In genomic region chr4:155190275-155190674, GRCm38 (mm10) we compare ENCODE assay signal across 10 mouse cellular contexts. TPM values are rescaled to one million over a fixed set of nuclear protein-coding genes. Genes with fewer than 3 reads are reported as not detected.
DNase-seq lines count a peak whose midpoint lies in the region; ATAC-seq and TF ChIP-seq lines count a peak whose summit lies in the region.
"Had no signal": no experiment of that assay in that cellular context is flagged by ENCODE, and none has a peak within 500 bp of the region (broad histone marks: within the 10 kb centered on the region; RNA-seq: fewer than 3 reads in every experiment).

No protein-coding gene starts in this region.

- WGBS in heart, embryonic 12.5 days: 36% methylated on average over 7 of the region's 7 CpGs
- WGBS in lung, postnatal 0 days: 50% methylated on average over 7 of the region's 7 CpGs
- WGBS in forebrain, embryonic 13.5 days: 46% methylated on average over 7 of the region's 7 CpGs
- WGBS in stomach, embryonic 16.5 days: 40% methylated on average over 7 of the region's 7 CpGs

- H3K4me3 ChIP-seq in heart, embryonic 12.5 days: no peak overlapping the region
- no peak overlapping the region for H3K4me3 ChIP-seq in lung, postnatal 0 days (ENCODE audit: low read depth, low read length)
- no peak overlapping the region for H3K4me3 ChIP-seq in forebrain, embryonic 13.5 days
- H3K4me3 ChIP-seq in stomach, embryonic 16.5 days (replicated peaks; ENCODE audit: low read length): no peak overlapping the region
- H3K4me3 ChIP-seq: hindbrain, embryonic 15.5 days had no signal

- no peak for TF ChIP-seq CTCF in lung, postnatal 0 days (IDR thresholded peaks at IDR 0.05)

- H3K9me3 ChIP-seq in heart, embryonic 12.5 days (replicated peaks): no peaks in the 10 kb centered on the region
- H3K9me3 ChIP-seq in lung, postnatal 0 days (ENCODE audit: low read length): no peaks in the 10 kb centered on the region
- H3K9me3 ChIP-seq in forebrain, embryonic 13.5 days (replicated peaks): no peaks in the 10 kb centered on the region
- no peaks in the 10 kb centered on the region for H3K9me3 ChIP-seq in stomach, embryonic 16.5 days (replicated peaks; ENCODE audit: control insufficient read depth, low read length)
- H3K9me3 ChIP-seq: hindbrain, embryonic 15.5 days had no signal

- no peak overlapping the region for H3K9ac ChIP-seq in heart, embryonic 12.5 days
- no peak overlapping the region for H3K9ac ChIP-seq in lung, postnatal 0 days (replicated peaks; ENCODE audit: low read depth)
- peak overlapping the region; percentile 26; the same call in 1 of the 2 replicates for H3K9ac ChIP-seq in forebrain, embryonic 13.5 days
- 0 out of 2 replicates have a peak overlapping the region, but pooled peaks have one; percentile 34 for H3K9ac ChIP-seq in stomach, embryonic 16.5 days (ENCODE audit: low read length)
- H3K9ac ChIP-seq: hindbrain, embryonic 15.5 days had no signal

- peaks cover 90% of the 10 kb centered on the region for H3K4me1 ChIP-seq in heart, embryonic 12.5 days (replicated peaks)
- peaks cover 59% of the 10 kb centered on the region for H3K4me1 ChIP-seq in lung, postnatal 0 days (ENCODE audit: insufficient read depth, low read depth, low read length)
- H3K4me1 ChIP-seq in forebrain, embryonic 13.5 days: peaks cover 69% of the 10 kb centered on the region
- peaks cover 62% of the 10 kb centered on the region for H3K4me1 ChIP-seq in stomach, embryonic 16.5 days (ENCODE audit: control insufficient read depth, insufficient read depth, low read length)

- H3K36me3 ChIP-seq in heart, embryonic 12.5 days: no peaks in the 10 kb centered on the region; the same call in 1 of the 2 replicates
- H3K36me3 ChIP-seq in lung, postnatal 0 days (ENCODE audit: insufficient read depth, low read length): no peaks in the 10 kb centered on the region
- no peaks in the 10 kb centered on the region for H3K36me3 ChIP-seq in forebrain, embryonic 13.5 days (ENCODE audit: poor library complexity, severe bottlenecking)
- H3K36me3 ChIP-seq in stomach, embryonic 16.5 days (ENCODE audit: control insufficient read depth, insufficient read depth, low read length): no peaks in the 10 kb centered on the region
- H3K36me3 ChIP-seq: hindbrain, embryonic 15.5 days had no signal

- H3K4me2 ChIP-seq in heart, embryonic 12.5 days: peak overlapping the region; percentile 17
- no peak overlapping the region for H3K4me2 ChIP-seq in lung, postnatal 0 days (replicated peaks; ENCODE audit: low read depth, low read length)
- H3K4me2 ChIP-seq in forebrain, embryonic 13.5 days: no peak overlapping the region
- H3K4me2 ChIP-seq in stomach, embryonic 16.5 days (ENCODE audit: low read depth, low read length): no peak overlapping the region
- H3K4me2 ChIP-seq: hindbrain, embryonic 15.5 days had no signal

- no peak for ATAC-seq in heart, embryonic 12.5 days (ENCODE audit: insufficient number of reproducible peaks, low FRiP score)
- ATAC-seq in lung, postnatal 0 days: no peak
- no peak for ATAC-seq in forebrain, embryonic 13.5 days
- ATAC-seq in stomach, embryonic 16.5 days (ENCODE audit: insufficient read depth, low FRiP score): no peak

- no peaks in the 10 kb centered on the region for H3K27me3 ChIP-seq in heart, embryonic 12.5 days (replicated peaks)
- H3K27me3 ChIP-seq in lung, postnatal 0 days (replicated peaks; ENCODE audit: insufficient read depth, low read length): no peaks in the 10 kb centered on the region
- no peaks in the 10 kb centered on the region for H3K27me3 ChIP-seq in forebrain, embryonic 13.5 days
- H3K27me3 ChIP-seq in stomach, embryonic 16.5 days (ENCODE audit: control insufficient read depth, insufficient read depth, low read length): no peaks in the 10 kb centered on the region
- H3K27me3 ChIP-seq: hindbrain, embryonic 15.5 days had no signal

- TF ChIP-seq EP300 in lung, postnatal 0 days (IDR thresholded peaks at IDR 0.05): no peak

- no peak for DNase-seq in heart, postnatal 4 days
- DNase-seq in lung, postnatal 0 days (ENCODE audit: low spot score): no peak
- no peak for DNase-seq in lung, adult 18-20 months
- no peak for DNase-seq in urinary bladder, postnatal 10 days (ENCODE audit: low spot score)
- DNase-seq in lung, postnatal 10 days: no peak
- DNase-seq: layer of hippocampus, postnatal 36 days had no signal

- peak overlapping the region; percentile 36; the same call in 1 of the 2 replicates for H3K27ac ChIP-seq in heart, embryonic 12.5 days (ENCODE audit: poor library complexity, severe bottlenecking)
- peak overlapping the region; percentile 20; the same call in 1 of the 2 replicates for H3K27ac ChIP-seq in lung, postnatal 0 days (ENCODE audit: low read length)
- H3K27ac ChIP-seq in forebrain, embryonic 13.5 days: peak overlapping the region; percentile 25; the same call in 1 of the 2 replicates
- H3K27ac ChIP-seq in stomach, embryonic 16.5 days (ENCODE audit: low read length): no peak overlapping the region
- H3K27ac ChIP-seq: hindbrain, embryonic 15.5 days had no signal

RNA-seq across cellular contexts. Expression of gene Ski, which starts 32.1 kb away (rescaled TPM):
- 11.9 and 14.0 TPM in 2 replicates for polyA plus RNA-seq in heart, embryonic 12.5 days (2016; fragmentation: Nextera tagmentation; extraction: Ambion mirVana)
- total RNA-seq in heart, postnatal 4 days (2021): 10 to 100 TPM; 93.8 to 98.1 TPM
- polyA plus RNA-seq in lung, postnatal 0 days (2015; fragmentation: Nextera tagmentation; extraction: Ambion mirVana): 22.6 and 23.2 TPM in 2 replicates
- polyA plus RNA-seq in forebrain, embryonic 13.5 days (2015; fragmentation: Nextera tagmentation; extraction: Ambion mirVana): 11.3 and 12.0 TPM in 2 replicates
- 17.7 and 17.9 TPM in 2 replicates for polyA plus RNA-seq in stomach, embryonic 16.5 days (2015; fragmentation: Nextera tagmentation; extraction: Ambion mirVana)

RNA-seq across cellular contexts. Expression of gene Faap20, which starts 59.3 kb away (rescaled TPM):
- polyA plus RNA-seq in heart, embryonic 12.5 days (2016; fragmentation: Nextera tagmentation; extraction: Ambion mirVana): 61.0 and 65.1 TPM in 2 replicates
- total RNA-seq in heart, postnatal 4 days (2021): 10 to 100 TPM; 31.7 to 31.9 TPM
- 61.4 and 66.6 TPM in 2 replicates for polyA plus RNA-seq in lung, postnatal 0 days (2015; fragmentation: Nextera tagmentation; extraction: Ambion mirVana)
- polyA plus RNA-seq in forebrain, embryonic 13.5 days (2015; fragmentation: Nextera tagmentation; extraction: Ambion mirVana): 90.3 and 93.2 TPM in 2 replicates
- 58.4 and 60.1 TPM in 2 replicates for polyA plus RNA-seq in stomach, embryonic 16.5 days (2015; fragmentation: Nextera tagmentation; extraction: Ambion mirVana)

Comparison
In these comparisons a context has a peak if more than half of its experiments do, and no peak if none do; other contexts are left out.
1. H3K9ac ChIP-seq: peak in forebrain, embryonic 13.5 days (single experiment) and stomach, embryonic 16.5 days (single experiment); none in heart, embryonic 12.5 days (single experiment) and lung, postnatal 0 days (single experiment).